11 mouse cellular contexts compared by ENCODE assay signal in the genomic region with DNA sequence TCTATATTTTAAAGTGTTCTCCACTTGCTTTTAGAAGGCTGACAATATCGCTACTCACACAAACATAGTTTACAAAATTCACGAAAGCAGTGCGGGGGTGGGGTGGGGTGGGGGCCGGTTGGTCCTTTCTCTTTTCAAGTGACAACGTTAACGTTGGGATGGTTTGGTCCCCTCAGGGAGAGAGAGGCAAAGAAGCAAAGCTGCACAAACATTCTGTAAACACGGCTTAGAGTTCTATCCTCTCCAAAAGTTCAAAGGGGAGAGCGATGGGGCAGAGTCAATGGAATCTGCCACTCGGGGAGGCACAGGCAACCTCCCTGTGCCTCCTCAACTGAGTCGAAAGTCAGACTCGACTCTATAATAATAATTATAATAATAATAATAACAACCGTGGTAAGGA. TPM values are rescaled to one million over a fixed set of nuclear protein-coding genes. Genes with fewer than 3 reads are reported as not detected.
DNase-seq lines count a peak whose midpoint lies in the region; ATAC-seq lines count a peak whose summit lies in the region.
"Had no signal": no experiment of that assay in that cellular context is flagged by ENCODE, and none has a peak within 500 bp of the region (broad histone marks: within the 10 kb centered on the region; RNA-seq: fewer than 3 reads in every experiment).

No protein-coding gene starts in this region.

- H3K27me3 ChIP-seq in heart, embryonic 15.5 days = peaks cover 96% of the 10 kb centered on the region
- peaks cover 100% of the 10 kb centered on the region for H3K27me3 ChIP-seq in embryonic facial prominence, embryonic 10.5 days (replicated peaks; ENCODE audit: low read depth, poor library complexity, severe bottlenecking)
- peaks cover 55% of the 10 kb centered on the region for H3K27me3 ChIP-seq in hindbrain, embryonic 16.5 days (replicated peaks; ENCODE audit: control insufficient read depth, insufficient read depth, low read length)
- peaks cover 96% of the 10 kb centered on the region for H3K27me3 ChIP-seq in midbrain, embryonic 13.5 days

- no peak for ATAC-seq in heart, embryonic 15.5 days (replicated peaks; ENCODE audit: insufficient number of reproducible peaks, insufficient read depth, low FRiP score, low read depth)
- ATAC-seq in hindbrain, embryonic 16.5 days = no peak
- no peak for ATAC-seq in midbrain, embryonic 13.5 days

- H3K4me3 ChIP-seq in heart, embryonic 15.5 days = peak overlapping the region; percentile 37
- peak overlapping the region; percentile 49 for H3K4me3 ChIP-seq in embryonic facial prominence, embryonic 10.5 days
- H3K4me3 ChIP-seq in hindbrain, embryonic 16.5 days (ENCODE audit: low read length) = peak overlapping the region; percentile 31
- peak overlapping the region; percentile 38 for H3K4me3 ChIP-seq in midbrain, embryonic 13.5 days (replicated peaks)

- no peaks in the 10 kb centered on the region for H3K9me3 ChIP-seq in heart, embryonic 15.5 days (replicated peaks)
- no peaks in the 10 kb centered on the region for H3K9me3 ChIP-seq in embryonic facial prominence, embryonic 10.5 days
- no peaks in the 10 kb centered on the region for H3K9me3 ChIP-seq in hindbrain, embryonic 16.5 days (ENCODE audit: control insufficient read depth, low read length)
- H3K9me3 ChIP-seq in midbrain, embryonic 13.5 days = no peaks in the 10 kb centered on the region

- H3K4me2 ChIP-seq in heart, embryonic 15.5 days = peak overlapping the region; percentile 61
- peak overlapping the region; percentile 38 for H3K4me2 ChIP-seq in hindbrain, embryonic 16.5 days (ENCODE audit: low read length)
- H3K4me2 ChIP-seq in midbrain, embryonic 13.5 days (replicated peaks) = peak overlapping the region; percentile 48

- H3K4me1 ChIP-seq in heart, embryonic 15.5 days (replicated peaks) = peaks cover 31% of the 10 kb centered on the region
- peaks cover 35% of the 10 kb centered on the region for H3K4me1 ChIP-seq in embryonic facial prominence, embryonic 10.5 days
- peaks cover 6% of the 10 kb centered on the region for H3K4me1 ChIP-seq in hindbrain, embryonic 16.5 days (ENCODE audit: control insufficient read depth, insufficient read depth, low read depth, low read length)
- H3K4me1 ChIP-seq in midbrain, embryonic 13.5 days (replicated peaks) = peaks cover 35% of the 10 kb centered on the region

- no peaks in the 10 kb centered on the region for H3K36me3 ChIP-seq in heart, embryonic 15.5 days
- H3K36me3 ChIP-seq in embryonic facial prominence, embryonic 10.5 days (replicated peaks) = no peaks in the 10 kb centered on the region
- no peaks in the 10 kb centered on the region for H3K36me3 ChIP-seq in hindbrain, embryonic 16.5 days (ENCODE audit: control insufficient read depth, insufficient read depth, low read length)
- no peaks in the 10 kb centered on the region for H3K36me3 ChIP-seq in midbrain, embryonic 13.5 days

- 3% methylated on average over 12 of the region's 12 CpGs for WGBS in heart, embryonic 15.5 days
- under 1% methylated on average over 12 of the region's 12 CpGs for WGBS in embryonic facial prominence, embryonic 10.5 days
- WGBS in hindbrain, embryonic 16.5 days = 3% methylated on average over 12 of the region's 12 CpGs
- 1% methylated on average over 12 of the region's 12 CpGs for WGBS in midbrain, embryonic 13.5 days

- H3K27ac ChIP-seq in heart, embryonic 15.5 days = no peak overlapping the region
- H3K27ac ChIP-seq in embryonic facial prominence, embryonic 10.5 days (replicated peaks) = 0 out of 2 replicates have a peak overlapping the region, but pooled peaks have one; percentile 55
- no peak overlapping the region for H3K27ac ChIP-seq in hindbrain, embryonic 16.5 days (ENCODE audit: low read depth, low read length)
- H3K27ac ChIP-seq in midbrain, embryonic 13.5 days = peak overlapping the region; percentile 68; the same call in 1 of the 2 replicates

- H3K9ac ChIP-seq in heart, embryonic 15.5 days = no peak overlapping the region
- H3K9ac ChIP-seq in hindbrain, embryonic 16.5 days (ENCODE audit: low read depth, low read length) = no peak overlapping the region
- H3K9ac ChIP-seq in midbrain, embryonic 13.5 days (replicated peaks) = peak overlapping the region; percentile 59

- DNase-seq in heart, adult 18-20 months = no peak
- DNase-seq in embryonic facial prominence, embryonic 10.5 days (ENCODE audit: low spot score) = peak; percentile 23
- no peak for DNase-seq in right cerebral cortex, postnatal 25 days
- DNase-seq in left cerebral cortex, adult 18-20 months (ENCODE audit: low spot score in 2 of 2) = no peak
- no peak for DNase-seq in kidney, postnatal 10 days
- DNase-seq: adrenal gland, adult 8-10 months had no signal

RNA-seq across cellular contexts. Expression of a gene that starts 10.5 kb away (rescaled TPM):
- not detected in 2 replicates for polyA plus RNA-seq in heart, embryonic 15.5 days (2015; fragmentation: Nextera tagmentation; extraction: Ambion mirVana)
- total RNA-seq in heart, adult 18-20 months (2021) = not detected
- 1.2 and 2.8 TPM in 2 replicates for polyA plus RNA-seq in embryonic facial prominence, embryonic 10.5 days (2016; fragmentation: Nextera tagmentation; extraction: Ambion mirVana)
- 3.3 and 4.2 TPM in 2 replicates for polyA plus RNA-seq in hindbrain, embryonic 16.5 days (2015; fragmentation: Nextera tagmentation; extraction: Ambion mirVana)
- polyA plus RNA-seq in midbrain, embryonic 13.5 days (2015; fragmentation: Nextera tagmentation; extraction: Ambion mirVana) = 8.7 and 10.5 TPM in 2 replicates
- total RNA-seq in left cerebral cortex, adult 18-20 months (2021) = 1 to 10 TPM; 4.2 to 4.5 TPM
- total RNA-seq: adrenal gland, adult 8-10 months; CH12.LX; heart, adult 8-10 months had no signal

Comparison
In these comparisons a context has a peak if more than half of its experiments do, and no peak if none do; other contexts are left out.
1. H3K27ac ChIP-seq: peak in embryonic facial prominence, embryonic 10.5 days (single experiment) and midbrain, embryonic 13.5 days (single experiment); none in heart, embryonic 15.5 days (single experiment) and hindbrain, embryonic 16.5 days (single experiment).
2. Peak in every context shown above with its lines, with median percentiles within 50 percentile points of each other: H3K4me2 ChIP-seq and H3K4me3 ChIP-seq.